Mouse (Mus musculus): ENCODE data around the gene Sorcs3.

GRCm38 (mm10) chr19:48356806-48357205, 151.0 kb downstream of the Sorcs3 start:
- TF ChIP-seq EP300 (IDR thresholded peaks at IDR 0.05; ENCODE audit: insufficient read depth, low read depth, low read length) (no peak), CTCF (IDR thresholded peaks at IDR 0.05) (no peak), POLR2A (IDR thresholded peaks at IDR 0.05; ENCODE audit: insufficient read depth, low read depth, low read length) (no peak)

All from heart, adult 2 months (tissue).